Mouse (Mus musculus) ZHBTc4 (cell line): ENCODE measurements around the gene Gpatch8.
"Not testable (repeated sequence)": the region's sequence is repeated elsewhere in the genome, so short reads cannot be mapped to it uniquely, and the experiment has no call there.

Source experiments
- DNase-seq: peaks from one replicate; pipeline ENCODE4 v3.0.0-alpha.2; 2011; ENCODE audit warnings: low read depth, low spot score

Gpatch8 gene

DNA sequence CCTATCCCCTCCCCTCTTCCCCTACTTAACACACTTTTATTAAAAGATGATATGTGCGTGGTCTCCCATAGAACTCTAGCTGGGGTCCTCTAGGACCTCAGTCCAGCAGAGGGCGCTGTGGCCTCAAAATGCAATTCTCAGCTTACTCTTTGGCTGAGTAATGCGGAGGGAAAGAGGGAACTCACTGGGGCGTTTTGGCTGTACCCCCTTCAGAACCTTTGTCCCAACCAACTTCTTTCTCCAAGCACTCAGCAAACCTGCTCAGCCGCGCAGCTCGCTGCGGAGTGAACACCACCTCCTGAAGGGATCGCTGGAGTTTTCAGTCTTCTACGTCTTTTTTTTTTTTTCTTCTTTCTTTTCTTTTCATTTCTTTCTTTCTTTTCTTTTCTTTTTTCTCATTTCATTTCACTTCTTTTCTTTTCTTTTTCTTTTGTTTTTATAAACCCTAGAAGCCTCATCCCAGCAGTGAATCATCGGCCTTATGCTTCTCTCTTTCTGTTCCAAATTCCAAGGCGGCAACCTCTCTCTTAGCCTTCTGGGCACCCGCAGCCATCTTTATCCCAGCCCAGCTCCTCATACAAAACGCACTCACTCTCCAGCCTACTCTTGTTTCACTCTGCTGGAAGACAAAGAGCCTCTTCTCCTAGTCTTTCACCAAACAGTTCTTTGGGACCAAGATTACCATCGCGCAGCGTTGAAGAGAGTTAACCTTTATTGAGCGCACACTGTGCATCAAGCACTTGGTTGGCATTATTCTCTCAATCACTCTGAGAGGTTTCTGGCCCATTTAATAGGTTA, 16.9 kb upstream of the Gpatch8 start:
- peak; percentile 88 for DNase-seq

DNA sequence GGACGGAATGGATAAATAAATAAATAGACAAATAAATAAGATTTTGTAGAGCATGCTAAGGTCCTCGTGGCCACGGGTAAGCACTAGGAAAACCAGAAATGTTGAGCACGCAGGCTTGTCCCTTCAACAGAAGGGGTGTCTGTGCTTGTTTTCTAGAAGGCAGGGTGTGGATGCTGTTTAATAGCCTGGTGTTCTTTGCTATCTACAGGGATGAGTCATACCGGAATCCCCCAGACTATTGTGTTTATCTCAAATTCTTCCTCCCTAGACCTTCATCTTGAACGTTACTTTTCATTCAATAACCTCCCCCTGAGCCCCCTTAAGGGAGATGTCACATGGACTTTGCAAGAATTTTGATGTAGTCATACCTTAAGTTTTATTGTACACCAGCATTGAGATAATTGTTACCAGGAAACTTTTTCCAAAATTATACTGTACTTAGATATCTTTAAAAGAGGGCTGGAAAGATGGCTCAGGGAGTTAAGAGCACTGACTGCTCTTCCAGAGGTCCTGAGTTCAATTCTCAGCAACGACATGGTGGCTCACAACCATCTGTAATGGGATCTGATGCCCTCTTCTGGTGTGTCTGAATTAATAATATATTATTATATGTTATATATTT, 12.7 kb upstream of the Gpatch8 start:
- DNase-seq = no peak

- peak; percentile 77 for DNase-seq
These were observed 12.0 kb upstream of the Gpatch8 start for GRCm38 (mm10) chr11:102568191-102568590.

- peak; percentile 73 for DNase-seq
These were observed 11.5 kb upstream of the Gpatch8 start for GRCm38 (mm10) chr11:102567723-102568122.

- no peak for DNase-seq
These were observed 11.0 kb upstream of the Gpatch8 start for GRCm38 (mm10) chr11:102567157-102567556.

GRCm38 (mm10) chr11:102566290-102566689, 10.1 kb upstream of the Gpatch8 start:
- no peak for DNase-seq

DNA sequence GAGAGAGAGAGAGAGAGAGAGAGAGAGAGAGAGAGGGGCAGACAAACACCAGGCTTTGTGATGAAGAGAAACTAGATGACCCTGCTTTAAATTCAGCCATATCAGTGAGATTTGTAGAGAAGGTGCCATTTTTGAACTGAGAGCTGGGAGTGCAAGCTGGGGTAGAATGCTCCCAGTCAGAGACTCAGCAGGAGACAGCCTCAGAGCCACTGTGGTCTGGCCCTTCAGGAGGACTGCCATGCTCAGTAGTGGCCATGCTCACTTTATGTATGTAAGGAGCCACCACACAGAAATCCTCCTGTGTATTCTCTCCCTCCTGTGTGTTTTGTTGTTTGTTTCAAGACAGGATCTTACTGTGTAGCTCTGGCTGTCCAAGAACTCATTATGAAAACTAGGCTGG, 9.5 kb upstream of the Gpatch8 start:
- no peak for DNase-seq

- DNase-seq = not testable (repeated sequence)
These were observed 8.9 kb upstream of the Gpatch8 start for GRCm38 (mm10) chr11:102564952-102565671.

- no peak for DNase-seq
These were observed 2.5 kb upstream of the Gpatch8 start for GRCm38 (mm10) chr11:102558704-102559103.

- no peak for DNase-seq
These were observed 1.2 kb upstream of the Gpatch8 start for GRCm38 (mm10) chr11:102557386-102557785.

- DNase-seq = no peak
These were observed 503 bp upstream of the Gpatch8 start for GRCm38 (mm10) chr11:102556716-102557074.

DNA sequence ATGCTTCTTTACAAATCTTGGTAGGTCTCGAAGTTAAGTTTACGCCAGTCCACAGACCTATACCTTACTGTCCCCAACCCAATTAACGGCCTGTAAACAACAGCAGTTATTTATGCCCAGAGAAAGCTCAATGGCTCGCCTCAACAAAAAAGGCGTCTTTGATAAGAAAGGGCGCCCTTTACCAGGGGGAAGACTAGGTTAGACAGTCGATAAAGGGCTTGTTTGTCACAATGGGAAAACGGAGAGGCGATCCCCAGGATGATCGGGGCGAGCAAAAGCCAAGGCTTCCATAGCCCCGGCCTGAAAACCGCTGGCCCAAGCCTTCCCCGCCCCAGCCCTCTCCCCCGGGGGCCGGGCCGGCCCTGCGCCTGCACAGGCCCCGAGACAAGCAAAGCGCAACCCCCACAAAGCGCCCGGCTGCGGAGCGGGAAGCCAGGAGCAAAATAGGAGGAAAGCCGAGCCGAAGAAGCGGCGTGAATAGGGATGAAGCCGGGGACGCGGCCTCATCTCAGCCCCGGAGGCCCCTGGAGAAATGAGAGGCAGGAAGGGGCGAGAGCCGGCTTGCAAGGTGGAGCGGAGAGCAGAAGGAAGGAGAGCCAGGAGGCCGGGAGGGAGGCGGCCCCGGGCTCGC, 677 bp downstream of the Gpatch8 start:
- DNase-seq = no peak

DNA sequence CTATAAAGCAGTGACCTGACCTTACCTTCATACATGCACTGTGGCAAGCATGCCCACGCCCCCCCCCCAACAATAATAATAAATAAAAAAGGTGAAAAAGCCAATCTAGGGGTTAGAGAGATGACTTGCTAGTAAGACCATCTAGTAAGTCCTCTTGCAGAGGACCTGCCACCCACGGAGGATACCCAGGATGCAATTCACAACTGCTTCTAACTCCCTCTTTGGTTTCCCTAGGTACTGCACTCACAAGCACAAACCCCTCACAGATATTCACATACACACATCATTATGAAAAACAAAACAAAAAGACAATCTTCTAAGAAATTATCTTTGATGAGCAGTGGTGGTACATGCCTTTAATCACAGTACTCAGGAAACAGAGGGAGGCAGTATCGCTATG, 4.1 kb downstream of the Gpatch8 start:
- DNase-seq = peak; percentile 56

GRCm38 (mm10) chr11:102551176-102551575, 5.0 kb downstream of the Gpatch8 start:
- DNase-seq = no peak

- DNase-seq = no peak
These were observed 14.7 kb downstream of the Gpatch8 start for GRCm38 (mm10) chr11:102541471-102541870.

- not testable (repeated sequence) for DNase-seq
These were observed 15.9 kb downstream of the Gpatch8 start for GRCm38 (mm10) chr11:102540286-102540685.

- peak; percentile 62 for DNase-seq
These were observed 16.5 kb downstream of the Gpatch8 start for GRCm38 (mm10) chr11:102539690-102540089.

GRCm38 (mm10) chr11:102536210-102536609, 20.0 kb downstream of the Gpatch8 start:
- DNase-seq = no peak

- DNase-seq = no peak
These were observed 22.1 kb downstream of the Gpatch8 start for GRCm38 (mm10) chr11:102534078-102534477.

GRCm38 (mm10) chr11:102531425-102531824, 24.8 kb downstream of the Gpatch8 start:
- no peak for DNase-seq

DNA sequence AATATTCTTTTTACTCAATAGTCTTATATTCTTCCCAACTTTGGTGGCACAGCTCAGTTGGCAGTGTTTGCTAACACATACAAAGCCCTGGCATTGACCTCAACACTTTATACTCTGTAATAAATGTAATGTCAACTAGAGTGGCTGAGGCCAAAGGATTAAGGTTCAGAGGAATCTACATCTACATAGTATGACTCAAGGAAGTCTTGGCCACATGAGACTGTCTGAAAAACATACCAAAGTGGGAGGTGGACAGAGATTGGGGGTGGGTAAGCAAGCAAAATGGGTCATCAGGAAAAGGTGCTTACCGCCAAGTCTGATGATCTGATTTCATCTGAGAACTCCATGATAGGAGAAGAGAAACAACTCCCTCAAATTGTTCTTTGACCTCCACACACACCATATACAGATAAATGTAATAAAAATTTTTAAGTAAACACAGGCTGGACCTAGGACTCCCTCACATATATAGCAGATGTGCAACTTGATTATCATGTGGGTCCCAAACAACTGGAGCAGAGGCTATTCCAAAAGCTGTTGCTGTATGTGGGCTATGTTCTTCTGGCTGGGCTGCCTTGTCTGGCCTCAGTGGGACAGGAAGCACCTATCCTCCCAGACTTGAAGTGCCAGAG, 41.3 kb downstream of the Gpatch8 start:
- no peak for DNase-seq

- DNase-seq = no peak
These were observed 46.0 kb downstream of the Gpatch8 start for GRCm38 (mm10) chr11:102510226-102510625.
